Mouse (Mus musculus): ENCODE results near the gene 1110002E22Rik. TPM values are rescaled to one million over a fixed set of nuclear protein-coding genes. Genes with fewer than 3 reads are reported as not detected.

The 1110002E22Rik gene
- total RNA-seq, 2 experiments from 2014 or later, result 1.4 TPM

- no peak for DNase-seq (ENCODE audit: low spot score in 2 of 2)
These were observed 2.2 kb upstream of the 1110002E22Rik start for GRCm38 (mm10) chr3:138062673-138063072.

GRCm38 (mm10) chr3:138063731-138064329 lies 1.0 kb upstream of the 1110002E22Rik start:
- peak in 1 of 2 experiments; percentile 19 for DNase-seq (ENCODE audit: low spot score in 2 of 2)

GRCm38 (mm10) chr3:138065930-138066329 lies 1.1 kb downstream of the 1110002E22Rik start:
- no peak for DNase-seq (ENCODE audit: low spot score in 2 of 2)

- DNase-seq (ENCODE audit: low spot score in 2 of 2), result peak in 1 of 2 experiments; percentile 52
These were observed 1.6 kb downstream of the 1110002E22Rik start for GRCm38 (mm10) chr3:138066348-138066856.

- no peak for DNase-seq (ENCODE audit: low spot score in 2 of 2)
These were observed 2.4 kb downstream of the 1110002E22Rik start, which contains the start of gene Gm5105 for GRCm38 (mm10) chr3:138067288-138067687. Gene Gm5105, minus strand, starts transcription at chr3:138067388.

- no peak for DNase-seq (ENCODE audit: low spot score in 2 of 2)
These were observed 3.3 kb downstream of the 1110002E22Rik start for GRCm38 (mm10) chr3:138068103-138068502.

GRCm38 (mm10) chr3:138069756-138070511 lies 5.1 kb downstream of the 1110002E22Rik start:
- DNase-seq (ENCODE audit: low spot score in 2 of 2), result no peak

- no peak for DNase-seq (ENCODE audit: low spot score in 2 of 2)
These were observed 6.2 kb downstream of the 1110002E22Rik start for GRCm38 (mm10) chr3:138071004-138071403.

GRCm38 (mm10) chr3:138071476-138072073 lies 6.7 kb downstream of the 1110002E22Rik start:
- no peak for DNase-seq (ENCODE audit: low spot score in 2 of 2)

GRCm38 (mm10) chr3:138074214-138074613 lies 9.4 kb downstream of the 1110002E22Rik start:
- DNase-seq (ENCODE audit: low spot score in 2 of 2), result no peak

GRCm38 (mm10) chr3:138075209-138075608 lies 10.4 kb downstream of the 1110002E22Rik start:
- peak in 1 of 2 experiments; percentile 58 for DNase-seq (ENCODE audit: low spot score in 2 of 2)

- DNase-seq (ENCODE audit: low spot score in 2 of 2), result peak in 1 of 2 experiments; percentile 60
These were observed 12.9 kb downstream of the 1110002E22Rik start for GRCm38 (mm10) chr3:138077476-138078340.

GRCm38 (mm10) chr3:138078701-138079100 lies 13.8 kb downstream of the 1110002E22Rik start:
- no peak for DNase-seq (ENCODE audit: low spot score in 2 of 2)

GRCm38 (mm10) chr3:138083073-138083637 lies 18.3 kb downstream of the 1110002E22Rik start:
- DNase-seq (ENCODE audit: low spot score in 2 of 2), result peak in 1 of 2 experiments; percentile 54

GRCm38 (mm10) chr3:138083896-138084295 lies 19.0 kb downstream of the 1110002E22Rik start:
- DNase-seq (ENCODE audit: low spot score in 2 of 2), result no peak

GRCm38 (mm10) chr3:138095301-138095700 lies 30.4 kb downstream of the 1110002E22Rik start:
- DNase-seq (ENCODE audit: low spot score in 2 of 2), result peak; percentile 43 to 76

GRCm38 (mm10) chr3:138095718-138096117 lies 30.9 kb downstream of the 1110002E22Rik start:
- DNase-seq (ENCODE audit: low spot score in 2 of 2), result peak in 1 of 2 experiments; percentile 17

GRCm38 (mm10) chr3:138096263-138097028 lies 31.6 kb downstream of the 1110002E22Rik start:
- no peak for DNase-seq (ENCODE audit: low spot score in 2 of 2)

- no peak for DNase-seq (ENCODE audit: low spot score in 2 of 2)
These were observed 32.9 kb downstream of the 1110002E22Rik start for GRCm38 (mm10) chr3:138097718-138098117.

- DNase-seq (ENCODE audit: low spot score in 2 of 2), result no peak
These were observed 37.1 kb downstream of the 1110002E22Rik start for GRCm38 (mm10) chr3:138101936-138102335.

Data from layer of hippocampus, postnatal 14 days (tissue).